Mouse (Mus musculus) T-helper 1 cell (primary cell): ENCODE results near the gene Gstm2.
"Not testable (repeated sequence)": the region's sequence is repeated elsewhere in the genome, so short reads cannot be mapped to it uniquely, and the experiment has no call there.

Source experiments
- in situ Hi-C: fragments of 300-600 bp; cut with MboI, MseI; formaldehyde crosslinking; loops from one replicate; pipeline ENCODE4 v1.15.1; 2025; ENCODE audit warnings: high pct_unique_total_duplicates

Gstm2 gene

GRCm38 (mm10) chr3:107998591-107998990 lies 12.3 kb upstream of the Gstm2 start:
- in situ Hi-C loops = no loop called here

GRCm38 (mm10) chr3:107996576-107996975 lies 10.3 kb upstream of the Gstm2 start:
- in situ Hi-C loops = no loop called here

GRCm38 (mm10) chr3:107995974-107996373 lies 9.7 kb upstream of the Gstm2 start:
- in situ Hi-C loops = not testable (repeated sequence)

- in situ Hi-C loops = not testable (repeated sequence)
Observed at GRCm38 (mm10) chr3:107985141-107985540, 1.1 kb downstream of the Gstm2 start.

- in situ Hi-C loops = no loop called here
Observed at GRCm38 (mm10) chr3:107984471-107984870, 1.8 kb downstream of the Gstm2 start.

GRCm38 (mm10) chr3:107983771-107984170 lies 2.5 kb downstream of the Gstm2 start:
- in situ Hi-C loops = no loop called here

- in situ Hi-C loops = no loop called here
Observed at GRCm38 (mm10) chr3:107982726-107983125, 3.5 kb downstream of the Gstm2 start.

GRCm38 (mm10) chr3:107981261-107981660 lies 5.0 kb downstream of the Gstm2 start:
- in situ Hi-C loops = no loop called here

- in situ Hi-C loops = no loop called here
Observed at GRCm38 (mm10) chr3:107977691-107978090, 8.6 kb downstream of the Gstm2 start.

- in situ Hi-C loops = no loop called here
Observed at GRCm38 (mm10) chr3:107974237-107974636, 12.0 kb downstream of the Gstm2 start.

- in situ Hi-C loops = no loop called here
Observed at GRCm38 (mm10) chr3:107972070-107972469, 14.2 kb downstream of the Gstm2 start.

- in situ Hi-C loops = not testable (repeated sequence)
Observed at GRCm38 (mm10) chr3:107971101-107971500, 15.2 kb downstream of the Gstm2 start.

GRCm38 (mm10) chr3:107968724-107969395 lies 17.4 kb downstream of the Gstm2 start, which contains the start of gene Gstm3:
Gstm3 (minus strand) TSS chr3:107969283.
- in situ Hi-C loops = no loop called here

- in situ Hi-C loops = no loop called here
Observed at GRCm38 (mm10) chr3:107966631-107967030, 19.6 kb downstream of the Gstm2 start.

- in situ Hi-C loops = no loop called here
Observed at GRCm38 (mm10) chr3:107965592-107965991, 20.7 kb downstream of the Gstm2 start.

- in situ Hi-C loops = no loop called here
Observed at GRCm38 (mm10) chr3:107964656-107965308, 21.5 kb downstream of the Gstm2 start.

- in situ Hi-C loops = no loop called here
Observed at GRCm38 (mm10) chr3:107964026-107964425, 22.2 kb downstream of the Gstm2 start.

GRCm38 (mm10) chr3:107955260-107955659 lies 31.0 kb downstream of the Gstm2 start:
- in situ Hi-C loops = not testable (repeated sequence)

GRCm38 (mm10) chr3:107953906-107954305 lies 32.3 kb downstream of the Gstm2 start:
- in situ Hi-C loops = no loop called here

GRCm38 (mm10) chr3:107953328-107953755 lies 32.9 kb downstream of the Gstm2 start:
- in situ Hi-C loops = no loop called here

- in situ Hi-C loops = no loop called here
Observed at GRCm38 (mm10) chr3:107950531-107950930, 35.7 kb downstream of the Gstm2 start.

- in situ Hi-C loops = not testable (repeated sequence)
Observed at GRCm38 (mm10) chr3:107949461-107949860, 36.8 kb downstream of the Gstm2 start.

GRCm38 (mm10) chr3:107945729-107946128 lies 40.5 kb downstream of the Gstm2 start:
- in situ Hi-C loops = no loop called here
